Mouse (Mus musculus) layer of hippocampus, adult 8-10 months (tissue): ENCODE data around the gene Serinc3. TPM values are rescaled to one million over a fixed set of nuclear protein-coding genes. Genes with fewer than 3 reads are reported as not detected.

Source experiments
- DNase-seq, 2 experiments: peaks; one replicate each; pipeline ENCODE4 v3.0.0; 2022; ENCODE audit warnings: low spot score in 2 of 2
- total RNA-seq, 4 experiments: library from RNA; stranded (reverse); gene quantifications; 2 replicates each; pipeline ENCODE4 v1.2.4; 2022

Gene Serinc3
- total RNA-seq, 4 experiments from 2014 or later = 201 to 242 (median 213) TPM

DNA sequence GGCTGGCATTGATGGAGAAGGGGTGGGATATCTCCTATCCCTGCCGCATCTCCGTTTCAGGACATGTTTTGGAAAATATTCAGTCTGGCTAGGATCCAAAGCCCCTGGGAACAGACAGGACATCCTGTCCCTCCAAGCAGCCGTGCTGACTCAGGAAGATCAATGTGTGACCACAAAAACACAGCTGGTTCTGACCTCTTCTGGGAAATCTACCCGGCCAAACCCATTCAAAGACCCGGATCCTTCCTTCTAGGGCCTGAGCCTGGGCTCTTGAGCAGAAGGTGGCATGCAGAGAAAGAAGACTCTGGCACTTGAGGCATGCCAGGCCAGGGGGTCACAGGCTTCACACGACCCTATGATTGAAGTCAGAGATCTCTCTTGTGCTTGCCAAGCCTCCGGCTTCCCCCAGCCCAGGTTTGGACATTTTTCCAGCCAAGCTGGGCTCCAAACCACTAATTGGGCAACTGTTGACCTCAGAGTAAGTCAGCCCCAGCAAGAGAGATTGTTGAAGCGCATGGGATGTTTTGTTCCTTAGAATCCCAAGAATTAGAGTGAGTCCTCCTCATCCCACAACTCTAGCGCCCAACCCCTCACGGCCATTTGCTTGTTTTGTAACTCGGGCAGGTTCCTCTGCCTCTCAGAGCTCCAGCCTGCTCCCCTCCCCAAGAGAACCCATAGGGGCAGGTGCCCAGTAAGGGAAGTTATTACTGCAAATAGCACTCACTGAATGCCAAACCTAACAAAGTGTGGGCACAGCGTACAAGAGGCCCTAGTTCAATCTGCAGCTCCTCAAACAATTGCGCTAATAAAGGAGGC lies 48.7 kb downstream of the Serinc3 start:
- DNase-seq = no peak

GRCm38 (mm10) chr2:163595119-163595518 lies 49.8 kb downstream of the Serinc3 start:
- no peak for DNase-seq

DNA sequence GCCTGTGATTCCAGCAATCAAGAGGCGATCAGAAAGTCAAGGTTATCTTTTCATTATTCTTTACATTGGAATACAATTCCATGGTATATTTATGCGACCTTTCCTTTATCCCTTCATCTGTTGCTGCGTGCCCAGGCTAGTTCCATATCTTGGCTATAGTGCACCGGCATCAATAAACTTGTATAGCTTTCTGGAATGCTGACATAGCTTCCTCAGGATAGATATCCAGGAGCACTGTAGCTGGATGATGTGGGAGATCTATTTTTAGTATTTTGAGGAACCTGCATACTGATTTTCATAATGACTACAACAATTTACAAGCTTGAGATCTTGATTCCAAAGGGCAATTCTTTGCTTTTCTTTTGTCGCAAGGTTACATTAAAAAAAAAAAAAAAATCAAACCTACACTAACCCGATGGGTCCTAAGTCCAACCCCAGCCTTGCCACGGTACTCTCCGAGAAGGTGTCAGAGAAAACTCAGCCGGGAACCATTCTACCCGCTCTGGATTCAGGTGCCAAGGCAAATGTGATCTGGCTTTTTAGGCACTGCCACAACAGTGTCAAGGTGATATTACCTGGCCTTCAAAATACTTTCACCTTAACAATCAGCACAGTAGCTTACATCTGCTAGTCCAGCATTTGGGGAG lies 51.2 kb downstream of the Serinc3 start:
- no peak for DNase-seq

GRCm38 (mm10) chr2:163592084-163592483 lies 52.8 kb downstream of the Serinc3 start:
- DNase-seq = no peak

GRCm38 (mm10) chr2:163590996-163591395 lies 53.9 kb downstream of the Serinc3 start:
- DNase-seq = no peak

GRCm38 (mm10) chr2:163590211-163590610 lies 54.7 kb downstream of the Serinc3 start:
- no peak for DNase-seq

- DNase-seq = no peak
Measured at GRCm38 (mm10) chr2:163587506-163587905, 57.4 kb downstream of the Serinc3 start.

- no peak for DNase-seq
Measured at GRCm38 (mm10) chr2:163586384-163587261, 58.3 kb downstream of the Serinc3 start.

GRCm38 (mm10) chr2:163584088-163584426 lies 60.9 kb downstream of the Serinc3 start:
- DNase-seq = no peak

DNA sequence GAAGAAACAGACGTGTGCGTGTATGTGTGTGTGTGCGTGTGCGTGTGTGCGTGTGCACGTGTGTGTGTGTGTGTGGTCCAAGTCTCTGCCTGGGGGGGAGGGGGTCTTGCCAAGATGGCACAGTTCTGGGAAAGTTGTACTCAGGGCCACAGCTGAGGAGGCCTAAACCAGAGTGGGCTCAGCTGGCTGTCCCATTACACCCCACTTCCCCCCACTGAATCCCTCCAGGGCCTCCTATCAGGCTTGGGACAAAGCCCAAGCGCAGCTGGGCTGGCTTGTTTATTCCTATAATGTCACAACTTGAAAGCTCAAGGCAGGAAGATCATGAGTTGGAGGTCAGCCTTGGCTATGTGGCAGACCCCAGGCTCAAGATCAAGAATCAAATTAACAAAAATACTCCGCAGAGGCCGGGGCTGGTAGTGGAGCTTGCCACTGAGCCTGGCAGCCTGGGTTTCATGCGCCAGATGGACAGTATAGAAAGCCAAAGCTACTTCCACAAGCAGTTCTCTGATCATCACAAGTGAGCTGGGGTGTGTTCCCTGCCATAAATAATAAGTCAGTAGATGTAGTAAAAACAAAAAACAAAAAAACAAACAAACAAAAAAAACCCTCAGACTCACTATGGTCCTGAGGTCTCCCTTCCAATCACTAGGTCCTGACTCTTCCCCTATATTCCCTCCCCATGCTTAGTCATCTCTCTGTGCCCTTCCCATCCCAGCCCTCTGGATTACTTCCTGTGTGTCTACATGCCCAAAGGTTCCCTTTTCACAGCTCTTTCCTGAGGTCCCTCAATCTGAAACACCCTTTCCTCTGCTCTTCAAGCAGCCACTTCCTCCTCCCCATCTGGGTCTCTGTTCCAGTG lies 61.5 kb downstream of the Serinc3 start:
- no peak for DNase-seq

- no peak for DNase-seq
Measured at GRCm38 (mm10) chr2:163580069-163580945, 64.6 kb downstream of the Serinc3 start.

DNA sequence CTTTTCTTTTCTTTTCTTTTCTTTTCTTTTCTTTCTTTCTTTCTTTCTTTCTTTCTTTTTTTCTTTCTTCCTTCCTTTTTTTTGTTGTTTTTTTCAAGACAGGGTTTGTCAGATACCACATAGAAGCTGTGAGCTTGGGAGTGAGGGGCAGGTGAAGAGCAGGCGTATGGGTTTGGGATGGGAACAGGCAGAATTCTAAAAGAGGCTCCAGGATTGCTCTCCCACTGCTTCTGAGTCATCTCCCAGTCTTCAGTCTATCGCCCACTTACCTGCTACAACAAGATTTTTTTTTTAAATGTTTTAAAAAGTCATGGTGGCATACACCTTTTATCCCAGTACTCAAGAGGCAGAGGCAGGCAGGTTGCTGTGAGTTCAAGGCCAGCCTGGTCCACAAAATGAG lies 66.9 kb downstream of the Serinc3 start:
- no peak for DNase-seq

DNA sequence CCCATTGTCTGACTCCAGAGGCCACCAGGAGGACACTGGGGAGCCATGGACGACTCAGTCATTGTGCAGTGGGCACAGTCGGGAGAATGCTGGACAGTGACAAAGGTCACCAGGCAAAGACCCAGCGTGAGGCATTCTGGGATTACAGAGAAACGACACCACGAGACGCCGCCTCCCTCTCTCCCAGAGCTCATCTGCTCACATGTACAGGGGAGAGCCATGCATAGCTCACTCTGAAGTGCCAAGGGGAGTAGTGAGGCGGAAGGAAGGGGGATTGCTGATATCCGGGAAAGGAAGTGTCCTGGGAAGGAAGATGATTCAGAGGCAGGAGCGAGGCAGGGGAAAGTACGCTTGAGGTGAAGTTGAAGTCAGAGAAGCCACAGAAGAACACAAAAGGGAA lies 69.7 kb downstream of the Serinc3 start:
- DNase-seq = no peak

GRCm38 (mm10) chr2:163574321-163574720 lies 70.6 kb downstream of the Serinc3 start:
- DNase-seq = no peak

Other genes with a start within 250 kb of the Serinc3 start
- gene Jph2, start 247.1 kb downstream of the Serinc3 start, total RNA-seq = under 1 TPM; 0.27 to 0.48 (median 0.42) TPM
- 10 to 100 TPM; 20.1 to 22.9 (median 22.6) TPM for gene Oser1, start 220.4 kb downstream of the Serinc3 start, total RNA-seq
- gene Gdap1l1, start 206.7 kb downstream of the Serinc3 start, total RNA-seq = 10 to 100 TPM; 65.7 to 69.2 (median 68.0) TPM
- gene Fitm2, start 172.5 kb downstream of the Serinc3 start, total RNA-seq = 10 to 100 TPM; 17.0 to 23.5 (median 20.7) TPM
- not detected for gene R3hdml, start 152.8 kb downstream of the Serinc3 start, total RNA-seq
- not detected for gene Hnf4a, start 138.3 kb downstream of the Serinc3 start, total RNA-seq
- gene Ttpal, start 42.8 kb downstream of the Serinc3 start, total RNA-seq = 10 to 100 TPM; 48.2 to 50.3 (median 49.2) TPM
- gene Pkig, start 13.3 kb upstream of the Serinc3 start, total RNA-seq = 10 to 100 TPM; 67.0 to 98.4 (median 83.6) TPM
- gene Ada, start 105.1 kb upstream of the Serinc3 start, total RNA-seq = 1 to 10 TPM in 3 of 4 experiments, under 1 TPM in 1; 0.73 to 1.6 (median 1.5) TPM
- gene Ccn5, start 175.7 kb upstream of the Serinc3 start, total RNA-seq = under 1 TPM in 2 of 4 experiments, not detected in 2; 0.29 to 0.61 TPM
- gene Kcnk15, start 208.5 kb upstream of the Serinc3 start, total RNA-seq = not detected